Mouse (Mus musculus): ENCODE measurements around the gene Suv39h2. TPM values are rescaled to one million over a fixed set of nuclear protein-coding genes. Genes with fewer than 3 reads are reported as not detected.

Gene Suv39h2
- polyA plus RNA-seq, 1 experiment from 2014 or later = 8.2 TPM

GRCm38 (mm10) chr2:3456590-3456989 is 18.2 kb downstream of the Suv39h2 start:
- no peak for ATAC-seq (replicated peaks)
- WGBS = 79% methylated on average over 4 of the region's 4 CpGs
- peaks cover 15% of the 10 kb centered on the region; the same call in 1 of the 2 replicates for H3K36me3 ChIP-seq (replicated peaks)

GRCm38 (mm10) chr2:3453096-3453495 is 21.7 kb downstream of the Suv39h2 start:
- Histone ChIP-seq H3K9ac (no peak overlapping the region), H3K27ac (no peak overlapping the region), H3K4me1 (no peaks in the 10 kb centered on the region), H3K4me2 (no peak overlapping the region), H3K27me3 (replicated peaks) (no peaks in the 10 kb centered on the region), H3K4me3 (no peak overlapping the region), H3K9me3 (no peaks in the 10 kb centered on the region), H3K36me3 (replicated peaks) (peaks cover 15% of the 10 kb centered on the region; the same call in 1 of the 2 replicates)
- no peak for ATAC-seq (replicated peaks)
- WGBS = 87% methylated on average over 3 of the region's 3 CpGs

More at GRCm38 (mm10) chr2:3456590-3456989, 18.2 kb downstream of the Suv39h2 start:
- Histone ChIP-seq H3K9ac (no peak overlapping the region), H3K9me3 (no peaks in the 10 kb centered on the region), H3K4me3 (no peak overlapping the region), H3K4me1 (no peaks in the 10 kb centered on the region), H3K27me3 (replicated peaks) (no peaks in the 10 kb centered on the region), H3K4me2 (no peak overlapping the region), H3K27ac (no peak overlapping the region)

GRCm38 (mm10) chr2:3449431-3449830 is 25.4 kb downstream of the Suv39h2 start:
- Histone ChIP-seq H3K4me1 (no peaks in the 10 kb centered on the region), H3K9ac (no peak overlapping the region), H3K36me3 (replicated peaks) (peaks cover 21% of the 10 kb centered on the region; the same call in 1 of the 2 replicates), H3K4me2 (no peak overlapping the region), H3K27me3 (replicated peaks) (no peaks in the 10 kb centered on the region), H3K27ac (no peak overlapping the region), H3K4me3 (no peak overlapping the region), H3K9me3 (no peaks in the 10 kb centered on the region)
- no peak for ATAC-seq (replicated peaks)
- 85% methylated on average over 2 of the region's 2 CpGs for WGBS

- no peak for ATAC-seq (replicated peaks)
- H3K36me3 ChIP-seq (replicated peaks) = peaks cover 13% of the 10 kb centered on the region; the same call in 1 of the 2 replicates
- no peaks in the 10 kb centered on the region for H3K9me3 ChIP-seq
- no peak overlapping the region for H3K27ac ChIP-seq
- no peaks in the 10 kb centered on the region for H3K27me3 ChIP-seq (replicated peaks)
- no peaks in the 10 kb centered on the region for H3K4me1 ChIP-seq
- WGBS = 84% methylated on average over 4 of the region's 4 CpGs
- no peak overlapping the region for H3K4me2 ChIP-seq
- H3K4me3 ChIP-seq = no peak overlapping the region
- H3K9ac ChIP-seq = no peak overlapping the region
Observed at GRCm38 (mm10) chr2:3445984-3446383, 28.8 kb downstream of the Suv39h2 start.

- Histone ChIP-seq H3K9ac (no peak overlapping the region), H3K27me3 (replicated peaks) (no peaks in the 10 kb centered on the region), H3K4me1 (no peaks in the 10 kb centered on the region), H3K4me2 (no peak overlapping the region), H3K9me3 (no peaks in the 10 kb centered on the region), H3K27ac (no peak overlapping the region), H3K36me3 (replicated peaks) (peaks cover 13% of the 10 kb centered on the region; the same call in 1 of the 2 replicates), H3K4me3 (no peak overlapping the region)
- no peak for ATAC-seq (replicated peaks)
- 74% methylated on average over 7 of the region's 7 CpGs for WGBS
Observed at GRCm38 (mm10) chr2:3444206-3444605, 30.6 kb downstream of the Suv39h2 start.

GRCm38 (mm10) chr2:3437956-3438355 is 36.9 kb downstream of the Suv39h2 start:
- H3K4me1 ChIP-seq = no peaks in the 10 kb centered on the region
- H3K9ac ChIP-seq = no peak overlapping the region
- no peaks in the 10 kb centered on the region for H3K9me3 ChIP-seq
- WGBS = 29% methylated on average over 7 of the region's 7 CpGs
- no peak overlapping the region for H3K4me3 ChIP-seq
- no peaks in the 10 kb centered on the region for H3K27me3 ChIP-seq (replicated peaks)
- no peak overlapping the region for H3K4me2 ChIP-seq
- H3K36me3 ChIP-seq (replicated peaks) = peaks cover 4% of the 10 kb centered on the region; the same call in 1 of the 2 replicates
- ATAC-seq (replicated peaks) = no peak
- H3K27ac ChIP-seq = no peak overlapping the region

- Histone ChIP-seq H3K4me2 (no peak overlapping the region), H3K27ac (no peak overlapping the region), H3K4me3 (no peak overlapping the region), H3K27me3 (replicated peaks) (no peaks in the 10 kb centered on the region), H3K4me1 (no peaks in the 10 kb centered on the region), H3K9me3 (no peaks in the 10 kb centered on the region), H3K9ac (no peak overlapping the region), H3K36me3 (replicated peaks) (peaks cover 4% of the 10 kb centered on the region; the same call in 1 of the 2 replicates)
- no peak for ATAC-seq (replicated peaks)
- 82% methylated on average over 6 of the region's 6 CpGs for WGBS
Observed at GRCm38 (mm10) chr2:3435369-3436061, 39.3 kb downstream of the Suv39h2 start.

GRCm38 (mm10) chr2:3430956-3431355 is 43.9 kb downstream of the Suv39h2 start:
- no peaks in the 10 kb centered on the region; the same call in 1 of the 2 replicates for H3K36me3 ChIP-seq (replicated peaks)
- no peaks in the 10 kb centered on the region for H3K27me3 ChIP-seq (replicated peaks)
- no peak for ATAC-seq (replicated peaks)
- H3K4me2 ChIP-seq = no peak overlapping the region
- no peaks in the 10 kb centered on the region for H3K9me3 ChIP-seq
- no peak overlapping the region for H3K27ac ChIP-seq
- H3K4me1 ChIP-seq = no peaks in the 10 kb centered on the region
- WGBS = 92% methylated on average over 9 of the region's 9 CpGs
- no peak overlapping the region for H3K4me3 ChIP-seq
- no peak overlapping the region for H3K9ac ChIP-seq

GRCm38 (mm10) chr2:3424579-3424910 is 50.3 kb downstream of the Suv39h2 start:
- H3K4me2 ChIP-seq = peak overlapping the region; percentile 85
- H3K36me3 ChIP-seq (replicated peaks) = no peaks in the 10 kb centered on the region
- H3K9me3 ChIP-seq = no peaks in the 10 kb centered on the region
- WGBS = 12% methylated on average over 10 of the region's 10 CpGs
- peak overlapping the region; percentile 58 for H3K9ac ChIP-seq
- no peak overlapping the region for H3K27ac ChIP-seq
- no peak for ATAC-seq (replicated peaks)
- peaks cover 13% of the 10 kb centered on the region for H3K4me1 ChIP-seq
- H3K27me3 ChIP-seq (replicated peaks) = no peaks in the 10 kb centered on the region
- H3K4me3 ChIP-seq = peak overlapping the region; percentile 72

GRCm38 (mm10) chr2:3423841-3424578 is 50.8 kb downstream of the Suv39h2 start, which contains the start of gene Dclre1c:
Gene Dclre1c, plus strand, starts transcription at chr2:3424131.
- Histone ChIP-seq H3K9ac (peak within 1 kb of the TSS; percentile 58), H3K4me1 (peaks cover 13% of the 10 kb centered on the region), H3K4me3 (peak within 1 kb of the TSS; percentile 72), H3K4me2 (peak within 1 kb of the TSS; percentile 85), H3K9me3 (no peaks in the 10 kb centered on the region), H3K27me3 (replicated peaks) (no peaks in the 10 kb centered on the region), H3K36me3 (replicated peaks) (no peaks in the 10 kb centered on the region), H3K27ac (no peak within 1 kb of the TSS)
- ATAC-seq (replicated peaks) = peak; percentile 99
- WGBS = 1% methylated on average over 29 of the region's 29 CpGs

- H3K27me3 ChIP-seq (replicated peaks) = 0 out of 2 replicates have a peak, but pooled peaks cover 2% of the 10 kb centered on the region
- H3K4me3 ChIP-seq = no peak within 1 kb of the TSS
- no peaks in the 10 kb centered on the region for H3K36me3 ChIP-seq (replicated peaks)
- H3K27ac ChIP-seq = no peak within 1 kb of the TSS
- no peak within 1 kb of the TSS for H3K9ac ChIP-seq
- H3K4me1 ChIP-seq = peaks cover 19% of the 10 kb centered on the region
- WGBS = 73% methylated on average over 3 of the region's 3 CpGs
- no peak within 1 kb of the TSS for H3K4me2 ChIP-seq
- no peaks in the 10 kb centered on the region for H3K9me3 ChIP-seq
- no peak for ATAC-seq (replicated peaks)
Observed at GRCm38 (mm10) chr2:3422548-3422947, 52.3 kb downstream of the Suv39h2 start, which contains the start of gene Meig1. Gene Meig1, minus strand, starts transcription at chr2:3422648.

GRCm38 (mm10) chr2:3420157-3420556 is 54.7 kb downstream of the Suv39h2 start:
- Histone ChIP-seq H3K27me3 (replicated peaks) (peaks cover 12% of the 10 kb centered on the region; the same call in 1 of the 2 replicates), H3K4me1 (peaks cover 19% of the 10 kb centered on the region), H3K9ac (no peak overlapping the region), H3K9me3 (no peaks in the 10 kb centered on the region), H3K27ac (no peak overlapping the region), H3K4me3 (no peak overlapping the region), H3K4me2 (no peak overlapping the region), H3K36me3 (replicated peaks) (no peaks in the 10 kb centered on the region)
- ATAC-seq (replicated peaks) = no peak
- 37% methylated on average over 4 of the region's 4 CpGs for WGBS
